Mouse (Mus musculus) heart, postnatal 14 days (tissue): ENCODE results near the gene Cacna2d1. TPM values are rescaled to one million over a fixed set of nuclear protein-coding genes. Genes with fewer than 3 reads are reported as not detected.
A peak's percentile ranks its signal among the peaks of the same experiment; 100 is the strongest.

Experiments
- DNase-seq, 2 experiments: peaks; one replicate each; pipeline ENCODE4 v3.0.0; 2021 to 2022
- intact Hi-C: fragments of 180-260 bp; cut with DNase I; formaldehyde crosslinking; loops from one replicate; pipeline ENCODE4 v1.15.1; 2025
- total RNA-seq, 2 experiments: library from RNA; stranded (reverse); gene quantifications; 2 replicates each; pipeline ENCODE4 v1.2.3; 2021

The Cacna2d1 gene
- total RNA-seq, 2 experiments from 2014 or later = 86.8 to 90.3 TPM

- DNase-seq = no peak
- intact Hi-C loops = no loop called here
Measured at GRCm38 (mm10) chr5:16134286-16135094, 200.0 kb downstream of the Cacna2d1 start.

GRCm38 (mm10) chr5:16135986-16136385 lies 201.5 kb downstream of the Cacna2d1 start:
- DNase-seq = no peak
- intact Hi-C loops = no loop called here

GRCm38 (mm10) chr5:16136839-16137238 lies 202.3 kb downstream of the Cacna2d1 start:
- intact Hi-C loops = no loop called here
- no peak for DNase-seq

- no peak for DNase-seq
- intact Hi-C loops = no loop called here
Measured at GRCm38 (mm10) chr5:16146602-16147001, 212.1 kb downstream of the Cacna2d1 start.

- intact Hi-C loops = no loop called here
- DNase-seq = no peak
Measured at GRCm38 (mm10) chr5:16155375-16156284, 221.1 kb downstream of the Cacna2d1 start.

GRCm38 (mm10) chr5:16163270-16163669 lies 228.8 kb downstream of the Cacna2d1 start:
- intact Hi-C loops = no loop called here
- DNase-seq = no peak

GRCm38 (mm10) chr5:16166117-16166867 lies 231.8 kb downstream of the Cacna2d1 start:
- DNase-seq = peak in 1 of 2 experiments; percentile 19
- intact Hi-C loops = no loop called here

- no peak for DNase-seq
- intact Hi-C loops = no loop called here
Measured at GRCm38 (mm10) chr5:16166868-16167267, 232.4 kb downstream of the Cacna2d1 start.

- intact Hi-C loops = no loop called here
- DNase-seq = no peak
Measured at GRCm38 (mm10) chr5:16181041-16181440, 246.6 kb downstream of the Cacna2d1 start.

- DNase-seq = no peak
Measured at GRCm38 (mm10) chr5:16184064-16184463, 249.6 kb downstream of the Cacna2d1 start.

GRCm38 (mm10) chr5:16187931-16188330 lies 253.4 kb downstream of the Cacna2d1 start:
- intact Hi-C loops = no loop called here
- no peak for DNase-seq

More at GRCm38 (mm10) chr5:16184064-16184463, 249.6 kb downstream of the Cacna2d1 start:
- intact Hi-C loops = no loop called here

- intact Hi-C loops = no loop called here
- no peak for DNase-seq
Measured at GRCm38 (mm10) chr5:16189878-16190277, 255.4 kb downstream of the Cacna2d1 start.

- DNase-seq = no peak
- intact Hi-C loops = no loop called here
Measured at GRCm38 (mm10) chr5:16191165-16191564, 256.7 kb downstream of the Cacna2d1 start.

- intact Hi-C loops = loop anchor here (10.0 kb wide), 1 partner anchor 365 kb away; no protein-coding TSS in a partner anchor
- no peak for DNase-seq
Measured at GRCm38 (mm10) chr5:16199816-16200215, 265.3 kb downstream of the Cacna2d1 start.

GRCm38 (mm10) chr5:16221960-16222359 lies 287.5 kb downstream of the Cacna2d1 start:
- intact Hi-C loops = no loop called here
- DNase-seq = no peak

GRCm38 (mm10) chr5:16225359-16225758 lies 290.9 kb downstream of the Cacna2d1 start:
- intact Hi-C loops = no loop called here

GRCm38 (mm10) chr5:16229384-16229783 lies 294.9 kb downstream of the Cacna2d1 start:
- peak; percentile 21 to 29 for DNase-seq
- intact Hi-C loops = no loop called here

More at GRCm38 (mm10) chr5:16225359-16225758, 290.9 kb downstream of the Cacna2d1 start:
- DNase-seq = no peak

GRCm38 (mm10) chr5:16231477-16231876 lies 297.0 kb downstream of the Cacna2d1 start:
- no peak for DNase-seq
- intact Hi-C loops = no loop called here

GRCm38 (mm10) chr5:16234891-16235290 lies 300.4 kb downstream of the Cacna2d1 start:
- intact Hi-C loops = no loop called here
- no peak for DNase-seq

- intact Hi-C loops = no loop called here
- no peak for DNase-seq
Measured at GRCm38 (mm10) chr5:16235864-16236263, 301.4 kb downstream of the Cacna2d1 start.
